Mouse (Mus musculus) ES-Bruce4 (cell line): ENCODE results near the gene Prpf19.

Experiments
- CTCF ChIP-seq: IDR thresholded peaks from one replicate; pipeline ENCODE4 v1.8.1; 2011; ENCODE audit warnings: low read depth, low read length
- EP300 ChIP-seq: IDR thresholded peaks from 2 replicates; pipeline ENCODE4 v1.6.1; 2011; ENCODE audit warnings: low read depth, low read length; ENCODE audit not compliant: insufficient read depth
- POLR2A ChIP-seq: IDR thresholded peaks from one replicate; pipeline ENCODE4 v1.8.1; 2011; ENCODE audit warnings: low read length; ENCODE audit not compliant: insufficient read depth

DNA sequence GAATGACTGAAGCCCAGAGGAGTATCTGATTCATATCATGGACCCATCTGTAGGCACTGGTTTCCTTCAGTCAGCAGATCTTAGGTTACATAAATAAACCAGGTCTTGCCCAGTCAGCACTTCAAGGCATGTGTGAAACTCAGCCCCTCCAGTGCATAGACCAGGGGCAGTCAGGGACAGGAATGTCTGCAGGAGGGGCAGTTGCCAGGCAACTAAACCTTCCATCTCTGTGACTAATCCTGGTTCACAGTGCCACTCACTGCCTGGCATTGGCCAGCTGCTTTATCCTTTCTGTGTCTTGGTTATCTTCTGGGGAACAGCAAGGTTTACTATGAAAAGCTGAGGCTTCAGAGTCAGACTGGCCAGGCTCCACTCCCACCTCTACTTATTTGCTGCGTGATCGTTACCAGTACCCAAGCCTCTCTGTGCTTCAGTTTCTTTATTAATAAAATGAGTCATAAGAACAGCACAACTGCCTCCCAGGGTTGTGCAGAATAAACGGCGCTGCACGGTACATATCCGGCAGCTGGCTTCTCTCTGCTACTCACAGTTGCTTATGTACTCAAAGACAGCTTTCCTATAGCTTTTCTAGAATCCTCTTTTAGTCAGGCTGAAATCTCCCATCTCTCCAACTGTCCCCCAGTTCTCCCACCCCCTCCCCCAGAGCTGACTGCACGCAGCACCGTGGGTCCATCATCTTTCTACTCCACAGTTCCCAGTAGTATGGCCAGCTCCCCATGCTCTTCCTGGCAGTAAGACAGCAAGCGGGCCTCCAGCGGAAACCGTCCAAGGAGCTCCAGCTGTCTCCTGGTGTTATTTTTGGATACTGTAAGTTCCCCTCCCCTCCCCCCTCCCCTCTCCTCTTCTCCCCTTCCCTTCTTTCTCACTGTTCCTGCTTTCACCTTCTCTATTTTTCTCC is 57.2 kb downstream of the Prpf19 start:
- no peak for TF ChIP-seq POLR2A
- TF ChIP-seq CTCF, result no peak
- no peak for TF ChIP-seq EP300
